Mouse (Mus musculus) spleen, postnatal 14 days (tissue): Measurements from ENCODE around the gene Rbm46.

Experiments
- DNase-seq, 2 experiments: peaks; one replicate each; pipeline ENCODE4 v3.0.0; 2021 to 2022; ENCODE audit warnings: low spot score in 2 of 2

Gene Rbm46

GRCm38 (mm10) chr3:82876372-82876739 lies at the start of gene Rbm46:
TSS of gene Rbm46 (minus strand) at chr3:82876483.
- peak in 1 of 2 experiments; percentile 2 for DNase-seq

GRCm38 (mm10) chr3:82915632-82916031 lies 39.3 kb upstream of the Rbm46 start:
- no peak for DNase-seq

- no peak for DNase-seq
Observed at GRCm38 (mm10) chr3:82908671-82909070, 32.4 kb upstream of the Rbm46 start.

GRCm38 (mm10) chr3:82904211-82904908 lies 28.1 kb upstream of the Rbm46 start:
- no peak for DNase-seq

GRCm38 (mm10) chr3:82903613-82904205 lies 27.4 kb upstream of the Rbm46 start, which contains the start of gene Lrat:
TSS of gene Lrat (minus strand) at chr3:82903973.
- DNase-seq: no peak

- DNase-seq: no peak
Observed at GRCm38 (mm10) chr3:82902757-82903612, 26.7 kb upstream of the Rbm46 start.

- no peak for DNase-seq
Observed at GRCm38 (mm10) chr3:82888842-82889241, 12.6 kb upstream of the Rbm46 start.

- no peak for DNase-seq
Observed at GRCm38 (mm10) chr3:82877258-82877657, 975 bp upstream of the Rbm46 start.

- no peak for DNase-seq
Observed at GRCm38 (mm10) chr3:82875671-82876371, 462 bp downstream of the Rbm46 start.

- no peak for DNase-seq
Observed at GRCm38 (mm10) chr3:82857414-82858077, 18.7 kb downstream of the Rbm46 start.

- no peak for DNase-seq
Observed at GRCm38 (mm10) chr3:82825165-82825564, 51.1 kb downstream of the Rbm46 start.

GRCm38 (mm10) chr3:82811851-82812250 lies 64.4 kb downstream of the Rbm46 start:
- no peak for DNase-seq

GRCm38 (mm10) chr3:82810334-82811120 lies 65.8 kb downstream of the Rbm46 start:
- DNase-seq: no peak

- DNase-seq: no peak
Observed at GRCm38 (mm10) chr3:82809769-82810168, 66.5 kb downstream of the Rbm46 start.

GRCm38 (mm10) chr3:82808323-82808911 lies 67.9 kb downstream of the Rbm46 start:
- no peak for DNase-seq

GRCm38 (mm10) chr3:82805291-82805690 lies 71.0 kb downstream of the Rbm46 start:
- DNase-seq: no peak

- DNase-seq: no peak
Observed at GRCm38 (mm10) chr3:82800470-82800843, 75.8 kb downstream of the Rbm46 start.

- DNase-seq: no peak
Observed at GRCm38 (mm10) chr3:82799735-82800469, 76.4 kb downstream of the Rbm46 start.

GRCm38 (mm10) chr3:82793656-82794055 lies 82.6 kb downstream of the Rbm46 start:
- no peak for DNase-seq

GRCm38 (mm10) chr3:82791663-82792062 lies 84.6 kb downstream of the Rbm46 start:
- DNase-seq: no peak
